Mouse (Mus musculus) stomach, adult 2 months (tissue): ENCODE measurements around the gene Trim21. TPM values are rescaled to one million over a fixed set of nuclear protein-coding genes. Genes with fewer than 3 reads are reported as not detected.

Source experiments
- polyA plus RNA-seq: library from polyadenylated mRNA; depleted of rRNA; stranded (reverse); fragments of >200 nt; gene quantifications from 2 replicates; pipeline ENCODE4 v1.2.3, GENCODE M21; 2012; rRNA removed

Gene Trim21
- 0.67 and 0.84 TPM in 2 replicates for polyA plus RNA-seq

GRCm38 (mm10) chr7:102564999-102565997, at the start of gene Trim21:
Trim21 (minus strand) TSS chr7:102565486.

GRCm38 (mm10) chr7:102597378-102598031, 32.2 kb upstream of the Trim21 start, which contains the start of gene Olfr552:
Olfr552 (plus strand) TSS chr7:102597770.

GRCm38 (mm10) chr7:102591786-102592185, 26.5 kb upstream of the Trim21 start, which contains the start of gene Olfr551:
Olfr551 (minus strand) TSS chr7:102591886.

GRCm38 (mm10) chr7:102571142-102571541, 5.9 kb upstream of the Trim21 start, which contains the start of gene Olfr550:
Olfr550 (plus strand) TSS chr7:102571442.

GRCm38 (mm10) chr7:102549570-102549969, 15.7 kb downstream of the Trim21 start, which contains the start of gene Olfr549:
Olfr549 (plus strand) TSS chr7:102549870.

GRCm38 (mm10) chr7:102540596-102540995, 24.7 kb downstream of the Trim21 start, which contains the start of gene Olfr548-ps1:
Olfr548-ps1 (plus strand) TSS chr7:102540896.

GRCm38 (mm10) chr7:102534449-102534848, 30.8 kb downstream of the Trim21 start, which contains the start of gene Olfr547:
Olfr547 (plus strand) TSS chr7:102534749.

Other genes starting within 250 kb of the Trim21 start
- 1.4 and 2.7 TPM in 2 replicates for gene Rrm1, start 123.8 kb downstream of the Trim21 start, polyA plus RNA-seq
- gene Olfr543, start 83.8 kb downstream of the Trim21 start, polyA plus RNA-seq = not detected in 2 replicates
- gene Olfr544, start 77.2 kb downstream of the Trim21 start, polyA plus RNA-seq = not detected in 2 replicates
- not detected in 2 replicates for gene Olfr545, start 65.9 kb downstream of the Trim21 start, polyA plus RNA-seq
- not detected in 2 replicates for gene Olfr547, start 30.7 kb downstream of the Trim21 start, polyA plus RNA-seq
- gene Olfr548-ps1, start 24.6 kb downstream of the Trim21 start, polyA plus RNA-seq = not detected in 2 replicates
- not detected in 2 replicates for gene Olfr549, start 15.6 kb downstream of the Trim21 start, polyA plus RNA-seq
- not detected in 2 replicates for gene Olfr550, start 6.0 kb upstream of the Trim21 start, polyA plus RNA-seq
- gene Olfr551, start 26.4 kb upstream of the Trim21 start, polyA plus RNA-seq = not detected in 2 replicates
- gene Olfr552, start 32.3 kb upstream of the Trim21 start, polyA plus RNA-seq = not detected in 2 replicates
- gene Olfr553, start 52.7 kb upstream of the Trim21 start, polyA plus RNA-seq = not detected in 2 replicates
- gene Olfr554, start 72.9 kb upstream of the Trim21 start, polyA plus RNA-seq = not detected in 2 replicates
- not detected in 2 replicates for gene Olfr555, start 93.3 kb upstream of the Trim21 start, polyA plus RNA-seq
- gene Olfr556, start 99.4 kb upstream of the Trim21 start, polyA plus RNA-seq = not detected in 2 replicates
- 2.8 and 3.8 TPM in 2 replicates for gene Trim68, start 121.8 kb upstream of the Trim21 start, polyA plus RNA-seq
- not detected in 2 replicates for gene Olfr557, start 130.4 kb upstream of the Trim21 start, polyA plus RNA-seq
- 0.15 and 0.35 TPM in 2 replicates for gene Olfr558, start 136.7 kb upstream of the Trim21 start, polyA plus RNA-seq
- 0.15 TPM in 1 of 2 replicates, not detected in the other for gene Olfr33, start 153.6 kb upstream of the Trim21 start, polyA plus RNA-seq
- gene Olfr559, start 162.0 kb upstream of the Trim21 start, polyA plus RNA-seq = not detected in 2 replicates
- not detected in 2 replicates for gene Olfr560, start 193.9 kb upstream of the Trim21 start, polyA plus RNA-seq
- 0.41 and 0.78 TPM in 2 replicates for gene Olfr78, start 194.0 kb upstream of the Trim21 start, polyA plus RNA-seq
- gene Olfr561, start 205.7 kb upstream of the Trim21 start, polyA plus RNA-seq = not detected in 2 replicates
- not detected in 2 replicates for gene Olfr564, start 238.0 kb upstream of the Trim21 start, polyA plus RNA-seq